Comparison of ENCODE assay signal across 8 mouse cellular contexts in genomic region chr12:56344771-56345314, GRCm38 (mm10). TPM values are rescaled to one million over a fixed set of nuclear protein-coding genes. Genes with fewer than 3 reads are reported as not detected.
A peak's percentile ranks its signal among the peaks of the same experiment; 100 is the strongest.
DNase-seq lines count a peak whose midpoint lies in the region; ATAC-seq and TF ChIP-seq lines count a peak whose summit lies in the region.

No protein-coding gene starts in this region.

- no peak for ATAC-seq in forebrain, embryonic 14.5 days
- no peak for ATAC-seq in liver, postnatal 0 days

- H3K27ac ChIP-seq in heart, embryonic 10.5 days = peak overlapping the region; percentile 95
- H3K27ac ChIP-seq in forebrain, embryonic 14.5 days (ENCODE audit: low read depth, low read length) = no peak overlapping the region
- H3K27ac ChIP-seq in liver, postnatal 0 days (ENCODE audit: low read depth) = no peak overlapping the region

- intact Hi-C loops in left cerebral cortex, postnatal 10 days (cut with DNase I) = no loop called here

- WGBS in heart, embryonic 10.5 days = 6% methylated on average over 5 of the region's 5 CpGs
- 4% methylated on average over 5 of the region's 5 CpGs for WGBS in forebrain, embryonic 14.5 days
- 3% methylated on average over 5 of the region's 5 CpGs for WGBS in liver, postnatal 0 days (ENCODE audit: insufficient replicate concordance)

- TF ChIP-seq EP300 in liver, postnatal 0 days (IDR thresholded peaks at IDR 0.05; ENCODE audit: low read depth) = no peak

- peak overlapping the region; percentile 97 for H3K4me3 ChIP-seq in heart, embryonic 10.5 days
- peak overlapping the region; percentile 96 for H3K4me3 ChIP-seq in E14TG2a.4 (replicated peaks; ENCODE audit: low read length)
- H3K4me3 ChIP-seq in forebrain, embryonic 14.5 days (ENCODE audit: low read depth, low read length) = peak overlapping the region; percentile 69
- peak overlapping the region; percentile 97 for H3K4me3 ChIP-seq in liver, postnatal 0 days (ENCODE audit: low read depth, low read length)

- H3K36me3 ChIP-seq in heart, embryonic 10.5 days = no peaks in the 10 kb centered on the region
- H3K36me3 ChIP-seq in E14TG2a.4 (ENCODE audit: insufficient read depth, low read length) = 0 out of 2 replicates have a peak, but pooled peaks cover 5% of the 10 kb centered on the region
- peaks cover 3% of the 10 kb centered on the region for H3K36me3 ChIP-seq in forebrain, embryonic 14.5 days (ENCODE audit: control insufficient read depth, insufficient read depth, low read length)
- 0 out of 2 replicates have a peak, but pooled peaks cover 2% of the 10 kb centered on the region for H3K36me3 ChIP-seq in liver, postnatal 0 days (replicated peaks; ENCODE audit: insufficient read depth, low read length)

- peak overlapping the region; percentile 86 for H3K9ac ChIP-seq in forebrain, embryonic 14.5 days (ENCODE audit: low read length)
- H3K9ac ChIP-seq in liver, postnatal 0 days (replicated peaks) = peak overlapping the region; percentile 93

- peak overlapping the region; percentile 40 for H3K4me2 ChIP-seq in forebrain, embryonic 14.5 days (ENCODE audit: low read length)
- peak overlapping the region; percentile 67 for H3K4me2 ChIP-seq in liver, postnatal 0 days (ENCODE audit: low read depth, low read length)

- no peak for DNase-seq in heart, embryonic 10.5 days (ENCODE audit: low spot score)
- DNase-seq in heart, adult 9 months (ENCODE audit: low spot score in 2 of 2) = no peak
- no peak for DNase-seq in forebrain, embryonic 14.5 days (ENCODE audit: low spot score)
- DNase-seq in liver, postnatal 0 days = no peak
- no peak for DNase-seq in yolk sac, embryonic 10.5 days (ENCODE audit: low spot score)
- DNase-seq in gastrocnemius, postnatal 4 days (ENCODE audit: low spot score in 2 of 2) = no peak
- DNase-seq in left cerebral cortex, postnatal 10 days (ENCODE audit: extremely low spot score in 1 of 2, low spot score in 2 of 2) = no peak

- no peaks in the 10 kb centered on the region for H3K27me3 ChIP-seq in heart, embryonic 10.5 days (ENCODE audit: insufficient read depth, poor library complexity, severe bottlenecking)
- H3K27me3 ChIP-seq in E14TG2a.4 (ENCODE audit: insufficient read depth, low read length) = no peaks in the 10 kb centered on the region
- H3K27me3 ChIP-seq in forebrain, embryonic 14.5 days (replicated peaks; ENCODE audit: control insufficient read depth, insufficient read depth, low read length) = no peaks in the 10 kb centered on the region
- no peaks in the 10 kb centered on the region for H3K27me3 ChIP-seq in liver, postnatal 0 days (ENCODE audit: insufficient read depth, low read length)

- TF ChIP-seq CTCF in E14TG2a.4 (conservative IDR thresholded peaks at IDR 0.05; ENCODE audit: low read length) = no peak
- no peak for TF ChIP-seq CTCF in liver, postnatal 0 days (IDR thresholded peaks at IDR 0.05; ENCODE audit: low read depth)

- H3K9me3 ChIP-seq in heart, embryonic 10.5 days = no peaks in the 10 kb centered on the region
- H3K9me3 ChIP-seq in E14TG2a.4 (ENCODE audit: low read length) = no peaks in the 10 kb centered on the region
- no peaks in the 10 kb centered on the region for H3K9me3 ChIP-seq in forebrain, embryonic 14.5 days (replicated peaks; ENCODE audit: control insufficient read depth, low read length)
- H3K9me3 ChIP-seq in liver, postnatal 0 days (ENCODE audit: low read length) = no peaks in the 10 kb centered on the region

- no peaks in the 10 kb centered on the region for H3K4me1 ChIP-seq in heart, embryonic 10.5 days
- H3K4me1 ChIP-seq in E14TG2a.4 (replicated peaks; ENCODE audit: low read depth, low read length) = peaks cover 13% of the 10 kb centered on the region
- no peaks in the 10 kb centered on the region; the same call in 1 of the 2 replicates for H3K4me1 ChIP-seq in forebrain, embryonic 14.5 days (ENCODE audit: control insufficient read depth, insufficient read depth, low read length)
- H3K4me1 ChIP-seq in liver, postnatal 0 days (ENCODE audit: insufficient read depth) = no peaks in the 10 kb centered on the region; the same call in 1 of the 2 replicates

RNA-seq across cellular contexts. Expression of gene Mbip, which starts 0.9 kb away (rescaled TPM):
- polyA plus RNA-seq in heart, embryonic 10.5 days (2016; fragmentation: Nextera tagmentation; extraction: Ambion mirVana) = 26.5 and 34.9 TPM in 2 replicates
- polyA plus RNA-seq in forebrain, embryonic 14.5 days (2014; fragmentation: Nextera tagmentation; extraction: Ambion mirVana) = 50.3 and 58.8 TPM in 2 replicates
- polyA plus RNA-seq in liver, postnatal 0 days (2015; fragmentation: Nextera tagmentation; extraction: Ambion mirVana) = 7.7 and 7.8 TPM in 2 replicates
- 10 to 100 TPM; 15.8 to 17.3 TPM for total RNA-seq in gastrocnemius, postnatal 4 days (2021)
- total RNA-seq in left cerebral cortex, postnatal 10 days (2021) = 10 to 100 TPM; 16.7 to 19.4 TPM
